Mouse (Mus musculus) kidney, adult 11 months (tissue): Measurements from ENCODE around the gene Etv1.
"Not testable (repeated sequence)": the region's sequence is repeated elsewhere in the genome, so short reads cannot be mapped to it uniquely, and the experiment has no call there.

ENCODE experiments used
- DNase-seq: peaks from one replicate; pipeline ENCODE4 v3.0.0; 2022

The Etv1 gene

GRCm38 (mm10) chr12:38818320-38818719 lies 39.1 kb downstream of the Etv1 start:
- no peak for DNase-seq

- no peak for DNase-seq
These were observed 41.5 kb downstream of the Etv1 start for GRCm38 (mm10) chr12:38820642-38821041.

GRCm38 (mm10) chr12:38824405-38824804 lies 45.2 kb downstream of the Etv1 start:
- DNase-seq: no peak

GRCm38 (mm10) chr12:38832981-38833380 lies 53.8 kb downstream of the Etv1 start:
- DNase-seq: no peak

- DNase-seq: no peak
These were observed 55.4 kb downstream of the Etv1 start for GRCm38 (mm10) chr12:38834581-38834980.

- DNase-seq: not testable (repeated sequence)
These were observed 55.8 kb downstream of the Etv1 start for GRCm38 (mm10) chr12:38834986-38835385.

GRCm38 (mm10) chr12:38843801-38844295 lies 64.7 kb downstream of the Etv1 start:
- no peak for DNase-seq

GRCm38 (mm10) chr12:38847500-38848261 lies 68.5 kb downstream of the Etv1 start:
- DNase-seq: no peak

GRCm38 (mm10) chr12:38849994-38850393 lies 70.8 kb downstream of the Etv1 start:
- DNase-seq: no peak

- no peak for DNase-seq
These were observed 75.1 kb downstream of the Etv1 start for GRCm38 (mm10) chr12:38854274-38854673.

GRCm38 (mm10) chr12:38854751-38855150 lies 75.6 kb downstream of the Etv1 start:
- no peak for DNase-seq

GRCm38 (mm10) chr12:38859675-38860074 lies 80.5 kb downstream of the Etv1 start:
- no peak for DNase-seq

- DNase-seq: no peak
These were observed 81.3 kb downstream of the Etv1 start for GRCm38 (mm10) chr12:38860168-38861115.

- DNase-seq: no peak
These were observed 84.2 kb downstream of the Etv1 start for GRCm38 (mm10) chr12:38863395-38863794.

- no peak for DNase-seq
These were observed 85.0 kb downstream of the Etv1 start for GRCm38 (mm10) chr12:38863982-38864828.

GRCm38 (mm10) chr12:38874470-38874995 lies 95.4 kb downstream of the Etv1 start:
- DNase-seq: no peak

GRCm38 (mm10) chr12:38904516-38904915 lies 125.3 kb downstream of the Etv1 start:
- no peak for DNase-seq

GRCm38 (mm10) chr12:38906314-38906713 lies 127.1 kb downstream of the Etv1 start:
- DNase-seq: no peak

- no peak for DNase-seq
These were observed 127.6 kb downstream of the Etv1 start for GRCm38 (mm10) chr12:38906812-38907211.

- no peak for DNase-seq
These were observed 129.8 kb downstream of the Etv1 start for GRCm38 (mm10) chr12:38908947-38909346.
